Mouse (Mus musculus): ENCODE measurements around the gene Mrm3. TPM values are rescaled to one million over a fixed set of nuclear protein-coding genes. Genes with fewer than 3 reads are reported as not detected.

Mrm3 gene
- polyA plus RNA-seq, 1 experiment from 2014 or later = 11.9 TPM

DNA sequence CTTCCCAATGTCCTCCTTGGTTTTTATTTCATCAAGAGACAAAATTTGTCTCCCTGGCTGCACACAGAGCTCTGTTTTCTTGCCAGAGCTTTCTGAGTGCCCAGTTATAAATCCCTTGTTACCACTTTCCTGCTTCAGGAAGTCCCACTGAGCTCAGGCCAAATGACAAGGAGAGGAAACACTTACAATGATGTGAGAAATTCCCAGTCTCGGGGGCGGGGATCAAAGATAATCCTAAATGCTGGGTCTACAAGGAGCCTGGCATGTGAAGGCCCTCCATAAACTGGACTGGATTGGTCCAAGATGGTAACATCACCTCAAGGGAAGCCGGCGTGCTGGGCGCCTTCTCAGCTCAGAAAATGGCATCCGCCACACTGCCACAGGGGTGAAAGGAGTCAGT is 49.3 kb downstream of the Mrm3 start:
- Histone ChIP-seq H3K9ac (ENCODE audit: low read depth, low read length) (no peak overlapping the region), H3K4me3 (ENCODE audit: low read depth, low read length) (no peak overlapping the region), H3K9me3 (replicated peaks; ENCODE audit: control insufficient read depth, low read length) (no peaks in the 10 kb centered on the region), H3K4me2 (ENCODE audit: low read depth, low read length) (no peak overlapping the region), H3K4me1 (ENCODE audit: control insufficient read depth, low read depth, low read length) (no peaks in the 10 kb centered on the region), H3K27me3 (ENCODE audit: control insufficient read depth, insufficient read depth, low read depth, low read length) (no peaks in the 10 kb centered on the region), H3K36me3 (ENCODE audit: control insufficient read depth, insufficient read depth) (no peaks in the 10 kb centered on the region), H3K27ac (ENCODE audit: low read length) (no peak overlapping the region)
- ATAC-seq (ENCODE audit: low read depth) = no peak
- 68% methylated on average over 6 of the region's 6 CpGs for WGBS (ENCODE audit: insufficient replicate concordance)

DNA sequence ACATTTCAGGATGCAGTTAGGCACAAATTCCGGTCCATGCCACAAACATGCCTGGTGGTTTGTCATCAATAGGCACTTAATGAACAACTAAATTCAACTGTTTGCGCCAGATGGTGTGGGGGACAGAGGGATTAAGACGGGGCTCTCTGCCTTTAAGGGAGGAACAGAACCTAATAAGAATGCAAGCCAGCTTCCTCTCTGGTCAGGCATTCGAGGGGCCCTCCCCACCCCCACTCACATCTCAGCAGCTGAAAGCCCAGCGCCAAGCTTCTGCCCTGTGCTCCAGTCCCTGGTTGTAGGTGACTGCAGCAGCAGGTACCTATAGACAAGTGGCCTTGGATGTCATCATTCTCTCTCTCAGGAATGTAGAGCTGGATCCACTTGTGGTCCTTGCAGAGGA is 50.6 kb downstream of the Mrm3 start:
- no peak for ATAC-seq (ENCODE audit: low read depth)
- Histone ChIP-seq H3K27ac (ENCODE audit: low read length) (no peak overlapping the region), H3K9me3 (replicated peaks; ENCODE audit: control insufficient read depth, low read length) (no peaks in the 10 kb centered on the region), H3K4me3 (ENCODE audit: low read depth, low read length) (no peak overlapping the region), H3K4me1 (ENCODE audit: control insufficient read depth, low read depth, low read length) (no peaks in the 10 kb centered on the region), H3K4me2 (ENCODE audit: low read depth, low read length) (no peak overlapping the region), H3K36me3 (ENCODE audit: control insufficient read depth, insufficient read depth) (no peaks in the 10 kb centered on the region), H3K9ac (ENCODE audit: low read depth, low read length) (no peak overlapping the region), H3K27me3 (ENCODE audit: control insufficient read depth, insufficient read depth, low read depth, low read length) (no peaks in the 10 kb centered on the region)
- WGBS (ENCODE audit: insufficient replicate concordance) = 49% methylated on average over 5 of the region's 5 CpGs

DNA sequence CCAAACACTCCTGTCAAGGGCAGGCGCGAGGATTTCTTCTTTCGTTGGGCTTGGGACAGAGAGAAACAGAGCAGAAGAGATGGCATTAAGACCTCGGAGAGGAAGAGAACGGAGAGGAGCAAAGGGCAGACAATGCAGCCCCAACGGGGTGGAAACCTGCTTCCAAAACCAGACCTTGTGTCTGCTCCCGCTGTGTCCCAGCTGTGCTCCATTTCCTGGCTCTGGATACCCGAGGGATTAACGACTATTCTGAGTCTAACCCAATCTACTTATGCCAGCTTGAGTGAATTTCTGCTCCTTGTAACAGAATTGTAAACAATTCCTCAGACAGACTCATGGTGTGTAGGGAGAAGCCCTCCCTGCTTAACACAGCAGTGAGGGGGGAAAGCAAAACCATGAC is 51.3 kb downstream of the Mrm3 start:
- 45% methylated on average over 9 of the region's 9 CpGs for WGBS (ENCODE audit: insufficient replicate concordance)
- no peaks in the 10 kb centered on the region for H3K27me3 ChIP-seq (ENCODE audit: control insufficient read depth, insufficient read depth, low read depth, low read length)
- H3K4me1 ChIP-seq (ENCODE audit: control insufficient read depth, low read depth, low read length) = no peaks in the 10 kb centered on the region
- H3K4me3 ChIP-seq (ENCODE audit: low read depth, low read length) = no peak overlapping the region
- H3K9me3 ChIP-seq (replicated peaks; ENCODE audit: control insufficient read depth, low read length) = no peaks in the 10 kb centered on the region
- H3K4me2 ChIP-seq (ENCODE audit: low read depth, low read length) = no peak overlapping the region
- ATAC-seq (ENCODE audit: low read depth) = no peak
- no peak overlapping the region for H3K27ac ChIP-seq (ENCODE audit: low read length)
- no peaks in the 10 kb centered on the region for H3K36me3 ChIP-seq (ENCODE audit: control insufficient read depth, insufficient read depth)
- H3K9ac ChIP-seq (ENCODE audit: low read depth, low read length) = no peak overlapping the region

DNA sequence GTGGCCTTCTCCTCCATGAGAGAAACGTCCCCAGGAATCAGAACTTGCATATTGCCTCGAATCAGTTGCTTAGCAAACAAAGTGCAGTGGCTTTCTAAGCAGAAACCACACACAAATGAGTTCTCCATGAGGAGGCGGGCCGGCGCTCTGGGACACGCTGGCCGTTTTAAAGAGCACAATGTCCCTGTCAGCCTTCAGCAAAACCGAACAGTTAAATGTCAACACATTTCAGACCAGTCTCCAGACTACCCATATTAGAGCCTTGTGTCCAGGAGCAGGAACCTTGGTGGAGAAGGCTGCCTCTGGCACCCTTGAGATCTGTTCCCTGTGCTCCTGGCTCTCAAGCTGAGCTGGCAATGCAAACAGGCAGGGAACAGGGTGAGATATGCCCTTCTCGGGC is 53.7 kb downstream of the Mrm3 start:
- ATAC-seq (ENCODE audit: low read depth) = no peak
- Histone ChIP-seq H3K4me2 (ENCODE audit: low read depth, low read length) (no peak overlapping the region), H3K36me3 (ENCODE audit: control insufficient read depth, insufficient read depth) (no peaks in the 10 kb centered on the region), H3K4me3 (ENCODE audit: low read depth, low read length) (no peak overlapping the region), H3K27me3 (ENCODE audit: control insufficient read depth, insufficient read depth, low read depth, low read length) (no peaks in the 10 kb centered on the region), H3K9me3 (replicated peaks; ENCODE audit: control insufficient read depth, low read length) (no peaks in the 10 kb centered on the region), H3K9ac (ENCODE audit: low read depth, low read length) (no peak overlapping the region), H3K4me1 (ENCODE audit: control insufficient read depth, low read depth, low read length) (no peaks in the 10 kb centered on the region), H3K27ac (ENCODE audit: low read length) (no peak overlapping the region)
- WGBS (ENCODE audit: insufficient replicate concordance) = 66% methylated on average over 9 of the region's 9 CpGs

DNA sequence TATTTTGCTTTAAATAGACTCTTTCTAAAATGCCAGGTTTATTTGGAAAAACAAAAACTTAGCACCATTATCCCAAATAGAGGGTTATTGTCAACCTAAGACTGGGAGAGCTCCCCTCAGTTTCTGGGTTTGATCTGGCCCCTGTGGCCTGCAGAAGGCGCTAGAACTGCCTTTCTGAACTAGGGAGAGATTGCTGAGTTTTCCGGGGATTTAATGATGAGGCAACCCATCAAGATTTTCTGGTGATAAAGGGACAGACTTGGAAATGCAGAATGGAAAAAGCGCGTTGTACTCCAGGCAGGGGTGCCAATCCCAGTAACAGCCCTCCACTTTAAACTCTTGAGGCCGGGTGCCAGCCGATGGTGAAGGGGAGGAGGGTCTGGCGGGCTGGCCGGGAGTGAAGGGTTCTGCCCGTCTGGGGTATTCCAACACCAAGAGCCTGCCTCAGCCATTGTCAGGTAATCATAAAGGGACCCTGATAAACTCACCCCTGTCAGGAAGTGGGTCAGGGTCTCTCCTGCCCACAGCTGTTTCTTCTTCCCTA is 55.0 kb downstream of the Mrm3 start:
- no peak for ATAC-seq (ENCODE audit: low read depth)
- Histone ChIP-seq H3K9me3 (replicated peaks; ENCODE audit: control insufficient read depth, low read length) (no peaks in the 10 kb centered on the region), H3K27ac (ENCODE audit: low read length) (no peak overlapping the region), H3K27me3 (ENCODE audit: control insufficient read depth, insufficient read depth, low read depth, low read length) (no peaks in the 10 kb centered on the region), H3K4me2 (ENCODE audit: low read depth, low read length) (no peak overlapping the region), H3K36me3 (ENCODE audit: control insufficient read depth, insufficient read depth) (no peaks in the 10 kb centered on the region), H3K9ac (ENCODE audit: low read depth, low read length) (no peak overlapping the region), H3K4me1 (ENCODE audit: control insufficient read depth, low read depth, low read length) (no peaks in the 10 kb centered on the region), H3K4me3 (ENCODE audit: low read depth, low read length) (no peak overlapping the region)
- WGBS (ENCODE audit: insufficient replicate concordance) = 63% methylated on average over 9 of the region's 9 CpGs

Other genes with a start within 250 kb of the Mrm3 start
- gene 1700016K19Rik, start 243.8 kb upstream of the Mrm3 start, polyA plus RNA-seq (2015; fragmentation: Nextera tagmentation; extraction: Ambion mirVana) = not detected in 2 replicates
- 5.4 and 5.7 TPM in 2 replicates for gene Rflnb, start 215.9 kb upstream of the Mrm3 start, polyA plus RNA-seq (2015; fragmentation: Nextera tagmentation; extraction: Ambion mirVana)
- 13.0 and 14.0 TPM in 2 replicates for gene Vps53, start 64.1 kb upstream of the Mrm3 start, polyA plus RNA-seq (2015; fragmentation: Nextera tagmentation; extraction: Ambion mirVana)
- 4.1 and 5.5 TPM in 2 replicates for gene Fam57a, start 64.0 kb upstream of the Mrm3 start, polyA plus RNA-seq (2015; fragmentation: Nextera tagmentation; extraction: Ambion mirVana)
- gene Dbil5, start 26.1 kb upstream of the Mrm3 start, polyA plus RNA-seq (2015; fragmentation: Nextera tagmentation; extraction: Ambion mirVana) = 0.15 and 0.22 TPM in 2 replicates
- 10.5 and 11.3 TPM in 2 replicates for gene Gemin4, start 26.1 kb upstream of the Mrm3 start, polyA plus RNA-seq (2015; fragmentation: Nextera tagmentation; extraction: Ambion mirVana)
- 47.4 and 50.3 TPM in 2 replicates for gene Glod4, start within 50 bp of the Mrm3 start, polyA plus RNA-seq (2015; fragmentation: Nextera tagmentation; extraction: Ambion mirVana)
- 2.0 and 2.6 TPM in 2 replicates for gene Nxn, start 155.4 kb downstream of the Mrm3 start, polyA plus RNA-seq (2015; fragmentation: Nextera tagmentation; extraction: Ambion mirVana)
- 33.7 and 35.7 TPM in 2 replicates for gene Timm22, start 163.2 kb downstream of the Mrm3 start, polyA plus RNA-seq (2015; fragmentation: Nextera tagmentation; extraction: Ambion mirVana)

All from liver, embryonic 16.5 days (tissue).